Mouse (Mus musculus): ENCODE results near the gene Plpp1. TPM values are rescaled to one million over a fixed set of nuclear protein-coding genes. Genes with fewer than 3 reads are reported as not detected.

Plpp1 gene
- total and polyA plus RNA-seq, 3 experiments, result 1.5 to 19.4 (median 3.4) TPM

DNA sequence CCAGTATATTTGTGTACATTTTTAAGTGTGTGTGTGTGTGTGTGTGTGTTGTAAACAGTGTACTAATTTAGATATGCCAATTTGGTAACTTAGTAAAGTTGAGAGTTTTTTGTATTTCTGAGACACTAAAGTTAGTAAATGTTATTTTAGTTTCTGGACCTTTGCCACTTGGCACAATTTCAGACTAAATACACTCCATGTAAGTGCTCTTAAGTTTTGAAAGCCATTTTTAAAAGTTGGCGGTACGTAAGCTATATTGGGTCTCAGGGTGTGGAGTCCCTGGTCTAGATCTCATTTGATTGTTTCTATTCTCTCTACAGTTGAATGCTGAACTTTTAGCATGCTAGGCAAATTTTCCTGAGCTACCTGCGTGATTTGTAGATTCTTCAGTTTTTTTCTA lies 17.5 kb downstream of the Plpp1 start:
- Histone ChIP-seq H3K4me1 (ENCODE audit: insufficient read depth, low read depth, low read length) (peaks cover 43% of the 10 kb centered on the region), H3K9me3 (replicated peaks) (no peaks in the 10 kb centered on the region), H3K4me3 (ENCODE audit: low read depth, low read length) (no peak overlapping the region), H3K27me3 (ENCODE audit: insufficient read depth, low read length) (no peaks in the 10 kb centered on the region), H3K36me3 (replicated peaks) (peaks cover 21% of the 10 kb centered on the region)
- DNase-seq (ENCODE audit: low spot score), result no peak
- ATAC-seq (ENCODE audit: extremely low read depth, insufficient number of reproducible peaks, low FRiP score, poor library complexity, severe bottlenecking), result no peak
- TF ChIP-seq GATA2 (IDR thresholded peaks at IDR 0.05; ENCODE audit: borderline replicate concordance, low read depth, low read length) (no peak), POLR2AphosphoS5 (IDR thresholded peaks at IDR 0.05; ENCODE audit: insufficient replicate concordance, low read depth, low read length) (no peak), GATA1 (IDR thresholded peaks at IDR 0.05; ENCODE audit: borderline replicate concordance, low read length) (no peak), TAL1 (conservative IDR thresholded peaks at IDR 0.05; ENCODE audit: low read depth, low read length) (no peak), CTCF (IDR thresholded peaks at IDR 0.05; ENCODE audit: low read depth, low read length) (no peak)

DNA sequence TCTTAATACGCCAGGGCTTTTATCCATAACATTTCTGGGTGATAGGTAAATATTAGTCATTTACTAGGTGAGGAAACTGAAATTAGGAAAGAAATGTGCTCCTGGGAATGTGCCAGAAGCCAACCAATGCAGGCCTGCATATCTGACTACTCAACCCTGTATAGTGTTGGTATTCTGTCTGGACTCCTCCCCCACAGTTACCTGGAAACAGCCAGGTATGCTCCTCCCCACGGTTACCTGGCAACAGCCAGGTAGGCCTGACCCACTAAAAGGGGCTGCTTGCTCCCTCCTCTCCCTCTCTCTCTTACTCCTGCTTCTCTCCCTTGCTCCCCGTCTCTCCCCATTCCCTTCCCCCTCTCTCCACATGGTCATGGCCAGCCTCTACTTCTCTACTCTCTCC lies 21.8 kb downstream of the Plpp1 start:
- no peaks in the 10 kb centered on the region for H3K27me3 ChIP-seq (ENCODE audit: insufficient read depth, low read length)
- no peak overlapping the region for H3K4me3 ChIP-seq (ENCODE audit: low read depth, low read length)
- H3K36me3 ChIP-seq (replicated peaks), result peaks cover 21% of the 10 kb centered on the region
- ATAC-seq (ENCODE audit: extremely low read depth, insufficient number of reproducible peaks, low FRiP score, poor library complexity, severe bottlenecking), result no peak
- no peak for DNase-seq (ENCODE audit: low spot score)
- H3K9me3 ChIP-seq (replicated peaks), result no peaks in the 10 kb centered on the region
- TF ChIP-seq CTCF (IDR thresholded peaks at IDR 0.05; ENCODE audit: low read depth, low read length), result no peak
- no peak for TF ChIP-seq TAL1 (conservative IDR thresholded peaks at IDR 0.05; ENCODE audit: low read depth, low read length)
- no peak for TF ChIP-seq GATA1 (IDR thresholded peaks at IDR 0.05; ENCODE audit: borderline replicate concordance, low read length)
- TF ChIP-seq GATA2 (IDR thresholded peaks at IDR 0.05; ENCODE audit: borderline replicate concordance, low read depth, low read length), result no peak
- no peak for TF ChIP-seq POLR2AphosphoS5 (IDR thresholded peaks at IDR 0.05; ENCODE audit: insufficient replicate concordance, low read depth, low read length)
- peaks cover 48% of the 10 kb centered on the region for H3K4me1 ChIP-seq (ENCODE audit: insufficient read depth, low read depth, low read length)

DNA sequence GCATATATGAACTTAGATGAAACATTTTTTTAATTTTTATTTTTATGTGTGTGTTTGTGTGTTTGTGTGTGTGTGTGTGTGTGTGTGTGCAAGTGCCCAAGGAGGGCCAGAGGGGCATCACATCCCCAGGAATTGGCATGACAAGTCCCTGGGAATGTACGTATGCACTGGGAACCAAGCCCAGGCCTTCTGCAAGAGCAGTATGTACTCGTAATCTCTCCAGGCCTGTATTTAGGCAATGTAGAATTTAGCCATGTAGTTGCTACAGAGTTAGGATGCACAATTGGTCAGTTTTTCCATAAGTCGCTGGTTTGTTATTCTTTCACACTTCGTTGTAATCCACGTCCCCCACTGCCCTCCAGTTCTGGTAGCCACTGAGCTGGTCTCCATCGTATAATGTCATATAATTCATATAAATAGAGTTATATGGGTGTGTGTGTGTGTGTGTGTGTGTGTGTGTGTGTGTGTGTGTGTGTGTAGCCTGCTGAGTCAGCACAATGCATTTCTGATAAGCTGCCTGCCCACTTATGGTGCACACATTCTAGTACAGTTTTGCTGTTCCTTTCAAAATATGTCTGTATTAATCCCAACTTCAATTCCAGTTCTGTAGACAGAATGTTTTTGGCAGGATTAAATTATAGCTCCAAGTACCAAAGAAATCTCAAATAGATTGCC lies 22.8 kb downstream of the Plpp1 start:
- DNase-seq (ENCODE audit: low spot score) (no peak), ATAC-seq (ENCODE audit: extremely low read depth, insufficient number of reproducible peaks, low FRiP score, poor library complexity, severe bottlenecking) (no peak)
- H3K4me1 ChIP-seq (ENCODE audit: insufficient read depth, low read depth, low read length), result peaks cover 46% of the 10 kb centered on the region
- no peaks in the 10 kb centered on the region for H3K9me3 ChIP-seq (replicated peaks)
- no peaks in the 10 kb centered on the region for H3K27me3 ChIP-seq (ENCODE audit: insufficient read depth, low read length)
- TF ChIP-seq CTCF (IDR thresholded peaks at IDR 0.05; ENCODE audit: low read depth, low read length), result no peak
- H3K4me3 ChIP-seq (ENCODE audit: low read depth, low read length), result no peak overlapping the region
- H3K36me3 ChIP-seq (replicated peaks), result peaks cover 21% of the 10 kb centered on the region

DNA sequence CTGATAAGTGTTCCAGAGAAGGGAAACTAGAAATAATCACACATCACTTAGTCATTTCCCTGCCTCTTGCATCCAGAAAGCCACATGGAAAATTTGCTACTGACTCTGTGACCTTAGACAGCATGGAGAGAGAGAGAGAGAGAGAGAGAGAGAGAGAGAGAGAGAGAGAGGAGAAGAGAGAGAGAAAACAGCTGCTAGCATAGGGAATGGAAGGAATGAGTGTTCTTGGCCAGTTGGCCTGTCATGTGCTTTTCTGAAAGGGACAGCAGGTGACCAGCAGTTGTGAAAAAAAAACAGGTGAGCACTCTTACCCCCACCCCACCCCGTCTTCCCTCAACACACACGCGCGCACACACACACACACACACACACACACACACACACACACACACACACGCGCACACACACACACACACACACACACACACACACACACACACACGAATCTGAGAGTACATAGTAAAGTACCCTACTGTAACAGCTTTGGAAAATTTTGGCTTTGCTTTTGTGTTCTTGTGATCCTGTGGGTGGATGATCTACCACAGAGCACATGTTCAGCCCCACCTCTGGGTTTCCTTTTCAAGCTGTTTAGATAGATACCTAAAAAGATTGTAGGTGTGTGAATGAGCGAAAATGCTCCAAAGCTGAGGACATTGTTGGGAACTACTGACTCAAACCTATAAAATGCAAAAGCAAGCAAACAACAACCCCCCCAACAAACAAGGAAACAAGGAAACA lies 23.5 kb downstream of the Plpp1 start:
- peaks cover 48% of the 10 kb centered on the region for H3K4me1 ChIP-seq (ENCODE audit: insufficient read depth, low read depth, low read length)
- H3K27me3 ChIP-seq (ENCODE audit: insufficient read depth, low read length), result no peaks in the 10 kb centered on the region
- ATAC-seq (ENCODE audit: extremely low read depth, insufficient number of reproducible peaks, low FRiP score, poor library complexity, severe bottlenecking), result no peak
- no peak overlapping the region for H3K4me3 ChIP-seq (ENCODE audit: low read depth, low read length)
- H3K9me3 ChIP-seq (replicated peaks), result no peaks in the 10 kb centered on the region
- DNase-seq (ENCODE audit: low spot score), result no peak
- TF ChIP-seq GATA1 (IDR thresholded peaks at IDR 0.05; ENCODE audit: borderline replicate concordance, low read length), result no peak
- no peak for TF ChIP-seq CTCF (IDR thresholded peaks at IDR 0.05; ENCODE audit: low read depth, low read length)
- no peak for TF ChIP-seq GATA2 (IDR thresholded peaks at IDR 0.05; ENCODE audit: borderline replicate concordance, low read depth, low read length)
- no peak for TF ChIP-seq POLR2AphosphoS5 (IDR thresholded peaks at IDR 0.05; ENCODE audit: insufficient replicate concordance, low read depth, low read length)
- no peak for TF ChIP-seq TAL1 (conservative IDR thresholded peaks at IDR 0.05; ENCODE audit: low read depth, low read length)
- peaks cover 19% of the 10 kb centered on the region for H3K36me3 ChIP-seq (replicated peaks)

DNA sequence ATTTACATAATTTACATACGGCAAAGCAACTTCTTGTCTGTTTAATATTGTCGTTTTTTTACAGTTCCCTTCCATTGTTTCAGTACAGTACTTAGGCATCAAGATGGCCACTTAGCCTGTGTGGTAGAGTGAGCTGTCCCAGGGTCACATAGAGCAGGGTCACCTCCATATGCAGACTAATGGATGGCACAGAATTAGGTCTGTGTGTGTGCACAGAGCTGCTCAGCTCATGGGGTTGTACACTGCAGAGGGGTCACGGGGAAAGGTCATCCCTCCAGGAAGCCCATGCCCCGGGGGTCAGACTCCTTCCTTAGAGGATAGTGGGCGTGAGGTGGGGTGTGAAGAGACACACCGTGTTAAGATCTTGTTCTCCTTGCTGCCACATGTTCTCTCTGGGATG lies 24.9 kb downstream of the Plpp1 start:
- ATAC-seq (ENCODE audit: extremely low read depth, insufficient number of reproducible peaks, low FRiP score, poor library complexity, severe bottlenecking) (no peak), DNase-seq (ENCODE audit: low spot score) (no peak)
- no peaks in the 10 kb centered on the region for H3K27me3 ChIP-seq (ENCODE audit: insufficient read depth, low read length)
- no peak overlapping the region for H3K4me3 ChIP-seq (ENCODE audit: low read depth, low read length)
- no peak for TF ChIP-seq GATA2 (IDR thresholded peaks at IDR 0.05; ENCODE audit: borderline replicate concordance, low read depth, low read length)
- H3K4me1 ChIP-seq (ENCODE audit: insufficient read depth, low read depth, low read length), result peaks cover 47% of the 10 kb centered on the region
- no peaks in the 10 kb centered on the region for H3K9me3 ChIP-seq (replicated peaks)
- H3K36me3 ChIP-seq (replicated peaks), result peaks cover 17% of the 10 kb centered on the region

DNA sequence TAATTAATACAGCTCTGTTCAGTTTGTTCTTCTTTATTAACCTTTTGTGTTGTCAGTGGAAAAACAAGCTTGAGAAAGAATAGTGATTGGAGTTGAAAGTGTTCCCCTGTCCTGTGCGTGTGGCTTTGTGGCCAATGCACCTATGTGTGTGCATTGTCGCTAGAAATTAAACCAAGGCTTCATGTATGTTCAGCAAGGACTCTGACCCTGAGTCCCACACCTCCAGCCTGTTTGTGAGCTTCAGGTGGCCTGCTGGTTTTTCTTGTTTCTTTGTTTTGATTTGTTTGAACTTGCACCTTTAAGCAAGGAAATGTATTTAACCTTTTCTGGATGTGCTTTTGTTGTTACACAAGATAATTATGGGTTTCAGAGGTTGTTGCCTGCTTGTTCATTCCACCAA lies 29.0 kb downstream of the Plpp1 start:
- H3K4me1 ChIP-seq (ENCODE audit: insufficient read depth, low read depth, low read length), result peaks cover 48% of the 10 kb centered on the region
- H3K36me3 ChIP-seq (replicated peaks), result peaks cover 19% of the 10 kb centered on the region
- DNase-seq (ENCODE audit: low spot score) (no peak), ATAC-seq (ENCODE audit: extremely low read depth, insufficient number of reproducible peaks, low FRiP score, poor library complexity, severe bottlenecking) (no peak)
- no peak overlapping the region for H3K4me3 ChIP-seq (ENCODE audit: low read depth, low read length)
- H3K27me3 ChIP-seq (ENCODE audit: insufficient read depth, low read length), result no peaks in the 10 kb centered on the region
- TF ChIP-seq GATA1 (IDR thresholded peaks at IDR 0.05; ENCODE audit: borderline replicate concordance, low read length) (no peak), GATA2 (IDR thresholded peaks at IDR 0.05; ENCODE audit: borderline replicate concordance, low read depth, low read length) (no peak), TAL1 (conservative IDR thresholded peaks at IDR 0.05; ENCODE audit: low read depth, low read length) (no peak), POLR2AphosphoS5 (IDR thresholded peaks at IDR 0.05; ENCODE audit: insufficient replicate concordance, low read depth, low read length) (no peak), CTCF (IDR thresholded peaks at IDR 0.05; ENCODE audit: low read depth, low read length) (no peak)
- no peaks in the 10 kb centered on the region for H3K9me3 ChIP-seq (replicated peaks)
